Mouse (Mus musculus): ENCODE results near the gene Cd59a. TPM values are rescaled to one million over a fixed set of nuclear protein-coding genes. Genes with fewer than 3 reads are reported as not detected.
"Not testable (repeated sequence)": the region's sequence is repeated elsewhere in the genome, so short reads cannot be mapped to it uniquely, and the experiment has no call there.

The Cd59a gene
- polyA plus RNA-seq, 1 experiment from 2014 or later = 36.0 TPM

DNA sequence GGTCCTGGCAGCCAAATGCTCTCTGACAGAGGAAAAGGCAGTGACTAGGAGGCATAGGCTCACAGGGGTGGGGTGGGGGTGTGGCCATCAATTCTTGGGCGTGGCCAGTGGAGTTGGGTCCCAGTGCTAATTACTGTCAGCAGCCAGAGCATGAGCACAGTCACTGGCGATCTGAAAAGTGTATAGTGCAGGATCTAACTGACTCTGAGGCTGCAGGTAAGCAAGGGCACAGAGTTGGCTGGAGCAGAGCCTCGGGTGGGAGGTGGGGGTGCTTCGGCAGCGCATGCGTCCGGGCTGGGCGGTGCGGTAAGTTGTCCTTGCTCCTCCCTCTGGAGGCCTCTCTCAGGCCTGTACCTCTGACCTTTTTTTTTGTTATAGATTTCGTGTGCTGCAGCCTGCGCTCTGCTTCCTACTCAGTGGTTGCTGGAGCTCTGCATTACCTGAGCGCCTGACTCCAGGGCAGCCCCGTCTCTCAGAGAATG lies 25.9 kb upstream of the Cd59a start, which contains the start of gene Cd59b:
Cd59b (plus strand) TSS at position 146 of the 482 bp plus-strand sequence.
- WGBS = 10% methylated on average over 13 of the region's 13 CpGs
- Histone ChIP-seq H3K4me2 (ENCODE audit: low read depth, low read length) (peak within 1 kb of the TSS; percentile 65), H3K9me3 (ENCODE audit: control insufficient read depth, low read length) (no peaks in the 10 kb centered on the region), H3K36me3 (ENCODE audit: control insufficient read depth, insufficient read depth, low read length) (no peaks in the 10 kb centered on the region), H3K27ac (ENCODE audit: low read length) (peak within 1 kb of the TSS; percentile 11; the same call in 1 of the 2 replicates), H3K27me3 (replicated peaks; ENCODE audit: control insufficient read depth, insufficient read depth, low read length) (no peaks in the 10 kb centered on the region), H3K4me3 (ENCODE audit: low read length) (peak within 1 kb of the TSS; percentile 46), H3K4me1 (ENCODE audit: control insufficient read depth, insufficient read depth, low read length) (no peaks in the 10 kb centered on the region), H3K9ac (ENCODE audit: low read depth, low read length) (peak within 1 kb of the TSS; percentile 56)
- ATAC-seq = peak; percentile 94

DNA sequence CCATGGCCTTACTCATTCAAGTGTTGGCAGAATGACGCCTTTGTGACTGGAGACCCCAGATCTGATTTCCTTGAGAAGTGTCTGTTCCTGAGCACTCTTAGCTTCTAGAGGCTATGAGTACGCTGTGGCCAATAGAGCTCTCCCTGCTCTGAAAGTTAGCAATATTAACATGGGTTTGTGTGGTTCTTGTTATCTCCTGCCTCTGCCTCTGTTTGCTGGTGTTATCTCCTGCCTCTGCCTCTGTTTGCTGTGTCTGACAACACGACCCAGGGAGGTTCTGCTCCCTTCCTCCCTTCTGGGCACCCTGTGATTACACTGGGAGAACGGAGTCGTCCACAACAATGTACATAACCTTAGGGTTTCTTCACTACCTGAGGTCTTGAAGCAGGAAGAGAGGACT lies 17.3 kb upstream of the Cd59a start:
- not testable (repeated sequence) for H3K9me3 ChIP-seq (ENCODE audit: control insufficient read depth, low read length); H3K4me3 ChIP-seq (ENCODE audit: low read length); H3K9ac ChIP-seq (ENCODE audit: low read depth, low read length); H3K27ac ChIP-seq (ENCODE audit: low read length); H3K27me3 ChIP-seq (replicated peaks; ENCODE audit: control insufficient read depth, insufficient read depth, low read length); H3K4me2 ChIP-seq (ENCODE audit: low read depth, low read length); H3K36me3 ChIP-seq (ENCODE audit: control insufficient read depth, insufficient read depth, low read length); H3K4me1 ChIP-seq (ENCODE audit: control insufficient read depth, insufficient read depth, low read length)
- WGBS = 51% methylated on average over 5 of the region's 5 CpGs
- peak; percentile 64 for ATAC-seq

DNA sequence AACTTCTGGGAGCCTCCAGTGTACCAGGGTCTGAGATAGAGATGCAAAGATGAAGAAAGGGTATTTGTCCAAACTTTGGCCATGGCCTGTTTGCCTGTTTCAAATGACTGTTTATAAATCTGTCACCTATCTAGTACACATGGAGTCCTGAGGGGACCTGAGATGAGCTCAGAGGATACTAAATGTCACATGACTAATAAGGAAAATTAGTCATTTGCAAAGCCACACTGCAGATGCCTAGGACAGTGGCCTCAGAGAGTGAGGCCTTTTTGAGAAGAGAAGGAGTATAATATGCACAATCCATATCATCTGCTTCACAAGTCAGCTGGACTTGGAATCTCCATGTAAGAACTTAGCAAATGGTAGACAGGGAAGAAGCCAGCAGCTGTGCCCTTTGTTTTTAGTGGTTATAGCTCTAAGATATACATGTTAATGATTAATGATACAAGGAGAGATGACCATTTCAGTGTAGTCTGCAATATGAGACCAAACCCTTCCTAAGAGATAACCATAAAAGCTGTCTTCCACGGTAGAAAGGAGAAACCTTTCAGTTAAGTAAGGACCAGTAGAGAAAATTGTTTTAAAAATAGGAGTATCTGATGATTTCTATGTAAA lies 14.1 kb upstream of the Cd59a start:
- H3K9ac ChIP-seq (ENCODE audit: low read depth, low read length); H3K27ac ChIP-seq (ENCODE audit: low read length); H3K9me3 ChIP-seq (ENCODE audit: control insufficient read depth, low read length); H3K4me1 ChIP-seq (ENCODE audit: control insufficient read depth, insufficient read depth, low read length); H3K4me3 ChIP-seq (ENCODE audit: low read length); H3K27me3 ChIP-seq (replicated peaks; ENCODE audit: control insufficient read depth, insufficient read depth, low read length); H3K4me2 ChIP-seq (ENCODE audit: low read depth, low read length); H3K36me3 ChIP-seq (ENCODE audit: control insufficient read depth, insufficient read depth, low read length): not testable (repeated sequence)
- ATAC-seq = peak; percentile 82
- WGBS = no CpG with 5 or more reads among the region's 1 CpGs

DNA sequence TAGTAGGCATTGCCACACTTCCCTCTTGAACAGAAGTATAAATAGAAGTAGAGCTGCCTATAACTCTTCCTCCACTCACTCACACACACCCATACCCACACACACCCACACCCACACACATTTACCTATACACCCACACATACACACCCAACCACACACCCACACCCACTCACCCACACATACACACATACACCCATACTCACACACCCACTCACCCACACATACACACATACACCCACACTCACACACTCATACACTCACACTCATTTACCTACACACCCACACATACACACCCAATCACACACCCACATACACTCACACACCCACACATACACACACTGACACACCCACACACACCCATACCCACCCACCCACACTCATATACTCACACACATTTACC lies 13.1 kb upstream of the Cd59a start:
- H3K27me3 ChIP-seq (replicated peaks; ENCODE audit: control insufficient read depth, insufficient read depth, low read length) = no peaks in the 10 kb centered on the region
- no peaks in the 10 kb centered on the region for H3K36me3 ChIP-seq (ENCODE audit: control insufficient read depth, insufficient read depth, low read length)
- H3K4me2 ChIP-seq (ENCODE audit: low read depth, low read length) = no peak overlapping the region
- no peaks in the 10 kb centered on the region for H3K9me3 ChIP-seq (ENCODE audit: control insufficient read depth, low read length)
- no peak overlapping the region for H3K27ac ChIP-seq (ENCODE audit: low read length)
- no peak overlapping the region for H3K9ac ChIP-seq (ENCODE audit: low read depth, low read length)
- H3K4me3 ChIP-seq (ENCODE audit: low read length) = no peak overlapping the region
- ATAC-seq = no peak
- no peaks in the 10 kb centered on the region for H3K4me1 ChIP-seq (ENCODE audit: control insufficient read depth, insufficient read depth, low read length)

DNA sequence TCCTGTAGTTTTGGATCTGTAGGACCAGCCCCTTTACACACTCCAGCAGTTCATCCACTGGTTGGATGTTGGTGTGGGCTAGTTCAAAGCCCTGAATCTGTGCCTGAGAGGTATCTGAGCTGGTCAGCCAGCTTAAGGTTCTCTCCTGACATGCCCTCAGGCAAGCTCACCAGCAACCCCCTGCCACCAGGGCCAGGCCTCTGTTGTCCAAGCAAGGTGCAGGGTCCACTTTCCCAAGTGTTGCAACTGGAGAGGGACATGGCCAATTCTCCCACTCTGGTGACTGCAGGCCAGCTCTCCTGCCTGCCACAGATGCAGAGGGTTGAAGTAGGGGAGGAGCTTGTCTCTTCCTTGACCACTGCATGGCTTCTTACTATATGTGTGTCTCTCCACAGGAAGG lies 11.6 kb upstream of the Cd59a start:
- H3K9ac ChIP-seq (ENCODE audit: low read depth, low read length); H3K36me3 ChIP-seq (ENCODE audit: control insufficient read depth, insufficient read depth, low read length); H3K4me2 ChIP-seq (ENCODE audit: low read depth, low read length); H3K4me3 ChIP-seq (ENCODE audit: low read length); H3K27me3 ChIP-seq (replicated peaks; ENCODE audit: control insufficient read depth, insufficient read depth, low read length); H3K27ac ChIP-seq (ENCODE audit: low read length); H3K4me1 ChIP-seq (ENCODE audit: control insufficient read depth, insufficient read depth, low read length); H3K9me3 ChIP-seq (ENCODE audit: control insufficient read depth, low read length): not testable (repeated sequence)
- 0 out of 2 replicates have a peak, but pooled peaks have one; percentile 7 for ATAC-seq

DNA sequence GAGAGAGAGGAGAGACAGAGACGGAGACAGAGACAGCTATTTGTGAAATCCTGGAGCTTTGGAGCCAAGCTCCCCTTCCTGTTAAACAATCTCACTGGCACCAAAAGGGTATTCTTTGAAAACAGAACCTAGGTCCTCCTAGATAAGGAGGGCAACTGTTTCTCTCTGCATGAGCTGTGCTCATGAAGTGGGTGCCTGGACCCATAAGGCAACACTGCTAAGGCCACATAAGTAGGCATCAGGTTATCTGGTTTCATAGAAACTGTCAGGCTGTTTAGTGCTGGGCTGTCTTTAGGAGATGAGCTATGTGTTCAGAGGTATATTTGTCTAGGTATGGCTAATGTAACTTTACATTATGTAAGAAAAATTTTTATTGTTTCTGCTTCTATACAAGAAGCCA lies 8.0 kb upstream of the Cd59a start:
- H3K9me3 ChIP-seq (ENCODE audit: control insufficient read depth, low read length); ATAC-seq; H3K4me1 ChIP-seq (ENCODE audit: control insufficient read depth, insufficient read depth, low read length); H3K27ac ChIP-seq (ENCODE audit: low read length); H3K4me2 ChIP-seq (ENCODE audit: low read depth, low read length); H3K36me3 ChIP-seq (ENCODE audit: control insufficient read depth, insufficient read depth, low read length); H3K4me3 ChIP-seq (ENCODE audit: low read length); H3K27me3 ChIP-seq (replicated peaks; ENCODE audit: control insufficient read depth, insufficient read depth, low read length); H3K9ac ChIP-seq (ENCODE audit: low read depth, low read length): not testable (repeated sequence)
- 81% methylated on average over 1 of the region's 1 CpGs for WGBS

DNA sequence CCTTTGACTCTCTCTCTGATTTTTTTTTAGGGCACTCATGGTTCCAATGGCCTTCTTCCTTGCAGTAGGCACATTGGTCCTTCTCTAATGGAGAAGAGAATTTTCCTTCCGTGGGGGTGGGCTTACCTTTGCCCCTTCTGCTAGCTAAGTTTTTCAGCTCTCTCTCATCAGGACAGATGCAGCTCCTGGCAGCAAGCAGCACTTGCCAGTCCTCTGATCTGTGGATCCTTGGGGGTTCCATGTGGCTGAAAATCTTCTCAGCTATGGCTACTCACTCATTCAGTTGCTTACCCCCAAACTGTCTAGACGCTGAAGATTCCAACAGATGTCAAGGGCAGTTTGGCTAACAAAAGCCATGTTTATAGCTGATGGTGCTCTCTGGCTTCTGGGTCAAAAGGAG lies 2.3 kb upstream of the Cd59a start:
- no peaks in the 10 kb centered on the region for H3K36me3 ChIP-seq (ENCODE audit: control insufficient read depth, insufficient read depth, low read length)
- H3K9me3 ChIP-seq (ENCODE audit: control insufficient read depth, low read length) = no peaks in the 10 kb centered on the region
- H3K27me3 ChIP-seq (replicated peaks; ENCODE audit: control insufficient read depth, insufficient read depth, low read length) = no peaks in the 10 kb centered on the region
- no peak overlapping the region for H3K4me2 ChIP-seq (ENCODE audit: low read depth, low read length)
- no peak for ATAC-seq
- no peak overlapping the region for H3K4me3 ChIP-seq (ENCODE audit: low read length)
- WGBS = 65% methylated on average over 2 of the region's 2 CpGs
- no peak overlapping the region for H3K27ac ChIP-seq (ENCODE audit: low read length)
- H3K9ac ChIP-seq (ENCODE audit: low read depth, low read length) = no peak overlapping the region
- no peaks in the 10 kb centered on the region for H3K4me1 ChIP-seq (ENCODE audit: control insufficient read depth, insufficient read depth, low read length)

DNA sequence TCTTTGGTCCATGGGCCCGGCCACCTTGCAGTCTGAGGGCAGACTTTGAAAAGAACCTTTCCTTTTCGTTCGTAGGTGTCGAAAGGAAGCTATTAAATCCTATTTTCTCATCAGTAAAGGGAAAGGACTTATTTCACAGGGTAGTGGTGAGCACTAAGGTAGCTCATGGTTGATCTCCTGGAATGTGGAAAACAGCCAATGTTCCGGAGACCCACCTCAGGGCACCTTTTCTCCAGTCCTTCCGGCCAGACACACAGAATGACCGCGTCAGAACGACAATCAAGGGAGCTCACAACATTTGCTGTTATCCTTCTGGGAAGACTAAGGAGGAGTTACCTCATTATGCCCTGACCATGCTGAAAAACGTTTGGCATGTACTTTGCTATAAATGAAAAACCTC lies 655 bp downstream of the Cd59a start:
- ATAC-seq = no peak
- H3K27ac ChIP-seq (ENCODE audit: low read length) = peak overlapping the region; percentile 89
- 40% methylated on average over 10 of the region's 10 CpGs for WGBS
- H3K4me2 ChIP-seq (ENCODE audit: low read depth, low read length) = peak overlapping the region; percentile 67
- H3K9ac ChIP-seq (ENCODE audit: low read depth, low read length) = peak overlapping the region; percentile 72
- no peaks in the 10 kb centered on the region for H3K36me3 ChIP-seq (ENCODE audit: control insufficient read depth, insufficient read depth, low read length)
- H3K27me3 ChIP-seq (replicated peaks; ENCODE audit: control insufficient read depth, insufficient read depth, low read length) = no peaks in the 10 kb centered on the region
- H3K4me1 ChIP-seq (ENCODE audit: control insufficient read depth, insufficient read depth, low read length) = peaks cover 2% of the 10 kb centered on the region; the same call in 1 of the 2 replicates
- peak overlapping the region; percentile 55 for H3K4me3 ChIP-seq (ENCODE audit: low read length)
- no peaks in the 10 kb centered on the region for H3K9me3 ChIP-seq (ENCODE audit: control insufficient read depth, low read length)

DNA sequence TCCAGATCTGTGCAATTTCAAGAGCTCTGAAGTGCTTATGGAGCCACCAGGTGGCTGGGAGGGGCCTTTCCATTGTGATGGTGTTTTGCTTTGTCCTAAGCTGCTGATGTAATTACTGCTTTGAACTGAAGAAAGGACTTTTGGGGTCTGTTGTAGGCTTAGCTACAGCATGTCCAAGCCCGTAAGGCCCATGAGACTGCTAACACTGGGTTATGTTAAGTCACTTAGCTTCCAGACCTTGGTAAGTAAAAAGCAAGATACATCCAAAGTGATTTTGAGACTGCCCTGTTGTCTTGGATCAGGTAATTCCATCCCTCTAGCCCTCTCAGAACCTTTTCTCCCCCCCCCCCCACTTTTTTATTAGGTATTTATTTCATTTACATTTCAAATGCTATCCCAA lies 1.2 kb downstream of the Cd59a start:
- not testable (repeated sequence) for H3K4me2 ChIP-seq (ENCODE audit: low read depth, low read length); H3K4me1 ChIP-seq (ENCODE audit: control insufficient read depth, insufficient read depth, low read length); H3K27ac ChIP-seq (ENCODE audit: low read length); H3K27me3 ChIP-seq (replicated peaks; ENCODE audit: control insufficient read depth, insufficient read depth, low read length); H3K36me3 ChIP-seq (ENCODE audit: control insufficient read depth, insufficient read depth, low read length); H3K4me3 ChIP-seq (ENCODE audit: low read length); ATAC-seq; H3K9me3 ChIP-seq (ENCODE audit: control insufficient read depth, low read length); H3K9ac ChIP-seq (ENCODE audit: low read depth, low read length)
- 92% methylated on average over 1 of the region's 1 CpGs for WGBS

DNA sequence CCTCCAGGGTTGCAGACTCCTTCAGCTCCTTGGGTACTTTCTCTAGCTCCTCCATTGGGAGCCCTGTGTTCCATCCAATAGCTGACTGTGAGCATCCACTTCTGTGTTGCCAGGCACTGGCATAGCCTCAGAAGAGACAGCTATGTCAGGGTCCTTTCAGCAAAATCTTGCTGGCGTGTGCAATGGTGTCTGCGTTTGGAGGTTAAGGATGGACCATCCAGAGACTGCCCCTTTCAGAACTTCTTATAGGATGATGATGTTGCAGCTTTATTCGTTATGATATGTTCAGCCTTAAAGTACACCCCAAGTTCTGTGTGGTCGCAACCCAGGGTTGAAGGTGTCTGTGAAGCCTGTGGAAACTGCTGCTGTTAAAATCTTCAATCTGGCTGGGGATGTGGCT lies 1.8 kb downstream of the Cd59a start:
- 94% methylated on average over 4 of the region's 4 CpGs for WGBS
- not testable (repeated sequence) for ATAC-seq; H3K4me2 ChIP-seq (ENCODE audit: low read depth, low read length); H3K36me3 ChIP-seq (ENCODE audit: control insufficient read depth, insufficient read depth, low read length); H3K4me3 ChIP-seq (ENCODE audit: low read length); H3K9ac ChIP-seq (ENCODE audit: low read depth, low read length); H3K27me3 ChIP-seq (replicated peaks; ENCODE audit: control insufficient read depth, insufficient read depth, low read length); H3K4me1 ChIP-seq (ENCODE audit: control insufficient read depth, insufficient read depth, low read length); H3K9me3 ChIP-seq (ENCODE audit: control insufficient read depth, low read length); H3K27ac ChIP-seq (ENCODE audit: low read length)
